Mouse (Mus musculus): Measurements from ENCODE around the gene Nme3. TPM values are rescaled to one million over a fixed set of nuclear protein-coding genes. Genes with fewer than 3 reads are reported as not detected.

Gene Nme3
- polyA plus RNA-seq, 1 experiment from 2014 or later, result 79.8 TPM

- Histone ChIP-seq H3K9ac (peak within 1 kb of the TSS; percentile 75), H3K27me3 (replicated peaks) (no peaks in the 10 kb centered on the region), H3K4me3 (replicated peaks) (peak within 1 kb of the TSS; percentile 84), H3K27ac (peak within 1 kb of the TSS; percentile 85), H3K4me1 (peaks cover 27% of the 10 kb centered on the region), H3K36me3 (peaks cover 48% of the 10 kb centered on the region), H3K9me3 (no peaks in the 10 kb centered on the region), H3K4me2 (peak within 1 kb of the TSS; percentile 86)
- ATAC-seq (ENCODE audit: insufficient read depth, low FRiP score, low read depth), result peak; percentile 28; the same call in 1 of the 2 replicates
- WGBS, result under 1% methylated on average over 62 of the region's 62 CpGs
Observed at GRCm38 (mm10) chr17:24894995-24895547, 1.2 kb upstream of the Nme3 start, which contains the start of the genes Eme2 and Mrps34. TSS of gene Eme2 (minus strand) at chr17:24895087. TSS of gene Mrps34 (plus strand) at chr17:24895116.

DNA sequence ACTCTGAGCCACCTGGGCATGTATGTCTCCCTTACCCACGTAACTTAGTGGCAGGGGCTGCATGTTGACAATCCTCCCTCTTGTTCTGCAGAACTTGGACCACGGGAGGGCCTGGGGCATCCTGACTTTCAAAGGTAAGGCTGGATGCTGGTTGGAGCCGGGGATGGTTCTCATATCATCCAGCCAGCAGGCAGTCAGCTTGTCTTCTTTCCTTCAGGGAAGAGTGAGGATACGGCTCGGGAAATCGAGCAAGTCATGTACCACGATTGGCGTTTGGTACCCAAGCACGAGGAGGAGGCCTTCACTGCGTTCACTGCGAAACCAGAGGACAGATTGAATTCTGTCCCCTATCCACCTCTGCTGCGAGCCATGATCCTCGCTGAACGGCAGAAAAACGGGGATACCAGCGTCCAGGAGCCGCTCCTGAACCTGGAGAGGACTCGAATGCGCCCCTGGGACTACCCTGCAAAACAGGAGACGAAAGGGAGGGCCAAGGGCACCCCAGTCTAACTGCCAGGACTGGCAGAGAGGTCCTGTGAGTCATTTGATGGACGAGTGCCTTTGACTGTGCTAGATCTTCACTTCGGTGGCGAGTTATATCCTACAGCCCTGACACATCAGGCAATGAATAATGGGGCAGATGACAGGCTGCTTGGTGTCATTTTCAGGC, 594 bp upstream of the Nme3 start:
- H3K4me2 ChIP-seq, result peak overlapping the region; percentile 86
- peaks cover 53% of the 10 kb centered on the region for H3K36me3 ChIP-seq
- no peak for ATAC-seq (ENCODE audit: insufficient read depth, low FRiP score, low read depth)
- H3K27me3 ChIP-seq (replicated peaks), result no peaks in the 10 kb centered on the region
- H3K4me1 ChIP-seq, result peaks cover 27% of the 10 kb centered on the region
- peak overlapping the region; percentile 84 for H3K4me3 ChIP-seq (replicated peaks)
- H3K27ac ChIP-seq, result peak overlapping the region; percentile 85
- 11% methylated on average over 23 of the region's 23 CpGs for WGBS
- peak overlapping the region; percentile 75; the same call in 1 of the 2 replicates for H3K9ac ChIP-seq
- no peaks in the 10 kb centered on the region for H3K9me3 ChIP-seq

DNA sequence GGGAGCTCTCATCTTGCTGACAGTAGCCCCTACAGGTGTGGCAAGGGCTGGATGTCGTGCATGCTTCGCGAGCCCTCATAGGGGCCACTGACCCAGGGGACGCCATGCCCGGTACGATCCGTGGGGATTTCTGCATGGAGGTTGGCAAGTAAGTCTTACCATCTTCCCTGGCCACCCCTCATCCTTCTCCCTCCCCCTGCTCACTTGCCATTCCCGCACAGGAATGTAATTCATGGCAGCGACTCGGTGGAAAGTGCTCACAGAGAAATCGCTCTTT, 631 bp downstream of the Nme3 start:
- Histone ChIP-seq H3K9me3 (no peaks in the 10 kb centered on the region), H3K4me1 (peaks cover 27% of the 10 kb centered on the region), H3K27me3 (replicated peaks) (no peaks in the 10 kb centered on the region), H3K36me3 (peaks cover 53% of the 10 kb centered on the region), H3K9ac (peak overlapping the region; percentile 68), H3K4me3 (replicated peaks) (peak overlapping the region; percentile 84), H3K27ac (peak overlapping the region; percentile 85; the same call in 1 of the 2 replicates), H3K4me2 (peak overlapping the region; percentile 86)
- no peak for ATAC-seq (ENCODE audit: insufficient read depth, low FRiP score, low read depth)
- WGBS, result 22% methylated on average over 11 of the region's 11 CpGs

DNA sequence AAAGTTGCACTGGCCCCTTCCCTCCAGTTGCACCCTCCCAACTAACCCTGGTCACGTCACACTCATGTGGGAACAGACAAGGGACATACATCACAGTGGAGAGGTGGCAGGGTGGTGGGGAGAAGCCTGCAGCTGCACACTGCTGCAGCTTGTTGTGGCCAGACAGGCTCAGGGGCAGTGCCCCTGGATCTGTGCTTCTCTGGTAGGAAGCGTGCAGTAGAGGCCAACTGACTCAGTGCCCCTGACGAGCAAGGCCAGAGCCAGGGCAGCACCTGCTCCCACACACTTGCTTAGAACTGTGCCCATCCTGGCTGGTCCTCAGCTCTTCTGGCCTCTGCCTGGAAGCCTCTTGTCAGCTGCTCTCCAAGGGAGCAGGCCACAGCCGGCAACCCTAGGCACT, 1.3 kb downstream of the Nme3 start:
- Histone ChIP-seq H3K9ac (no peak overlapping the region), H3K9me3 (no peaks in the 10 kb centered on the region), H3K27me3 (replicated peaks) (no peaks in the 10 kb centered on the region), H3K4me1 (peaks cover 27% of the 10 kb centered on the region), H3K27ac (no peak overlapping the region), H3K4me3 (replicated peaks) (peak overlapping the region; percentile 84; the same call in 1 of the 2 replicates), H3K4me2 (peak overlapping the region; percentile 86; the same call in 1 of the 2 replicates), H3K36me3 (peaks cover 55% of the 10 kb centered on the region)
- no peak for ATAC-seq (ENCODE audit: insufficient read depth, low FRiP score, low read depth)
- WGBS, result 65% methylated on average over 4 of the region's 4 CpGs

DNA sequence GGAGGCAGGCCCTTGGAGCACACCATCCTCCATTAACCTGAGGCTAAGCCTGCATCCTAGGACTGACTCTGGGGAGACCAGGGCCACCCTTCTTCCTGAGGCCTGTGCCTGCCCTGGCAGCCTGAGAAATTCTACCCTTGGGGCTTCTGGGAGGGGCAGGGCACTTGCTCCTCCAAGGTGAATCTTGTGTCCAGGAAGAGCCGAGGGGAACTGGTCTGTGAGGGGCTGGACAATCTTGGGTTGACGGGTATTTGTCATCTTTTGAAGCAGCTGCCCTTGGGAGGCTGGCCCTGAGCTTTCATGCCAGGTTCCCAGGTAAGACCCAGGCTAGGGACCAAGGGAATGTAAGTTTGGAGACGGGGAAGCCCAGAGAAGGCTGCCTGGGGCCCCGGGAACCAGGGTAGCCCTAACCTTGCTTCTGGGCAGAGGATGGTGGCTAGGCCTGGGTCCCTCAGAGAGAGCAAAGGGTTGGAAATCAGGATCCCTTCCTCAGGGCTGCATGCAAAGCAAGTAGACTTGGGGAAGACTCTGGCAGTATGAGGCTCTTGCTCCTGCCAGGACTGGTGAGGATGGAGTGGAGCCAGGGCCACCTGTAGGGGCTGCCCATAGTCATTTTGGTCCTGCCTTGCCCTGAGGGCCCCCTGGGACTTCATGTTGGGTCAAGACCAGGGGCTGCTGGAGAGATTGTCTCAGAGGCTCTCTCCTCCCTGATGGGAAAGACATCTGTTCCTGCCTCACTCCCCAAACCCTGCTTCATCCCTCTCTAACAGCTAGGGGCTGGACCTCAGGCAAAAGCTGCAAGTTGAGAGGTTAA, 1.9 kb downstream of the Nme3 start:
- no peak overlapping the region for H3K4me2 ChIP-seq
- H3K9ac ChIP-seq, result no peak overlapping the region
- H3K27ac ChIP-seq, result no peak overlapping the region
- ATAC-seq (ENCODE audit: insufficient read depth, low FRiP score, low read depth), result no peak
- peaks cover 55% of the 10 kb centered on the region for H3K36me3 ChIP-seq
- no peaks in the 10 kb centered on the region for H3K9me3 ChIP-seq
- H3K4me3 ChIP-seq (replicated peaks), result no peak overlapping the region
- 78% methylated on average over 4 of the region's 4 CpGs for WGBS
- peaks cover 27% of the 10 kb centered on the region for H3K4me1 ChIP-seq
- no peaks in the 10 kb centered on the region for H3K27me3 ChIP-seq (replicated peaks)

- Histone ChIP-seq H3K36me3 (peaks cover 64% of the 10 kb centered on the region), H3K4me2 (no peak overlapping the region)
- 87% methylated on average over 5 of the region's 5 CpGs for WGBS
Observed at GRCm38 (mm10) chr17:24899153-24899552, 2.9 kb downstream of the Nme3 start.

DNA sequence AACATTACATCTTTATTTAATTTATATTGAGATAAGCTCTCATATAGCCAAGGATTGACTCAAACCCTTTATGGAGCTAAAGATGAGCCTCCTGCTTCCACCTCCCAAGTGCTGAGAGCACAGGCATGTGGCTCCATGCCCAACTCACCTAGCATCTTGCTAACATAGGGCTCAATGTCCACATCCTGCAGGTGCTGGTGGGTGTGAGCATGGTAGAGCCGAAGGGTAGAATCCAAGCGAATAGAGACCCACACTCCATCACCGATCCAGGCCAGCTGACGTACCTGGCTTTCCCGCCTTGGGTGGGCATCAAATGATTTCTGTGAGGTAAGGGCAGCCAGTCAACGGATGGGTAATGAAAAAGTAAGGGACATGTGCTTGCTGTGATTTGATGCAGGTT, 3.7 kb downstream of the Nme3 start:
- no peaks in the 10 kb centered on the region for H3K27me3 ChIP-seq (replicated peaks)
- H3K9me3 ChIP-seq, result no peaks in the 10 kb centered on the region
- no peak overlapping the region for H3K9ac ChIP-seq
- WGBS, result 95% methylated on average over 6 of the region's 6 CpGs
- H3K4me3 ChIP-seq (replicated peaks), result no peak overlapping the region
- H3K4me2 ChIP-seq, result no peak overlapping the region
- no peak for ATAC-seq (ENCODE audit: insufficient read depth, low FRiP score, low read depth)
- H3K4me1 ChIP-seq, result peaks cover 17% of the 10 kb centered on the region
- no peak overlapping the region for H3K27ac ChIP-seq
- peaks cover 73% of the 10 kb centered on the region for H3K36me3 ChIP-seq

More at GRCm38 (mm10) chr17:24899153-24899552, 2.9 kb downstream of the Nme3 start:
- no peak overlapping the region for H3K9ac ChIP-seq
- no peak overlapping the region for H3K27ac ChIP-seq
- no peak overlapping the region for H3K4me3 ChIP-seq (replicated peaks)
- H3K4me1 ChIP-seq, result peaks cover 20% of the 10 kb centered on the region
- H3K9me3 ChIP-seq, result no peaks in the 10 kb centered on the region
- H3K27me3 ChIP-seq (replicated peaks), result no peaks in the 10 kb centered on the region
- no peak for ATAC-seq (ENCODE audit: insufficient read depth, low FRiP score, low read depth)

- Histone ChIP-seq H3K4me1 (0 out of 2 replicates have a peak, but pooled peaks cover 5% of the 10 kb centered on the region), H3K4me3 (replicated peaks) (no peak overlapping the region), H3K9me3 (no peaks in the 10 kb centered on the region), H3K36me3 (peaks cover 93% of the 10 kb centered on the region), H3K27me3 (replicated peaks) (no peaks in the 10 kb centered on the region), H3K27ac (no peak overlapping the region), H3K9ac (no peak overlapping the region), H3K4me2 (no peak overlapping the region)
- no peak for ATAC-seq (ENCODE audit: insufficient read depth, low FRiP score, low read depth)
- WGBS, result 85% methylated on average over 5 of the region's 5 CpGs
Observed at GRCm38 (mm10) chr17:24902124-24902523, 5.8 kb downstream of the Nme3 start.

DNA sequence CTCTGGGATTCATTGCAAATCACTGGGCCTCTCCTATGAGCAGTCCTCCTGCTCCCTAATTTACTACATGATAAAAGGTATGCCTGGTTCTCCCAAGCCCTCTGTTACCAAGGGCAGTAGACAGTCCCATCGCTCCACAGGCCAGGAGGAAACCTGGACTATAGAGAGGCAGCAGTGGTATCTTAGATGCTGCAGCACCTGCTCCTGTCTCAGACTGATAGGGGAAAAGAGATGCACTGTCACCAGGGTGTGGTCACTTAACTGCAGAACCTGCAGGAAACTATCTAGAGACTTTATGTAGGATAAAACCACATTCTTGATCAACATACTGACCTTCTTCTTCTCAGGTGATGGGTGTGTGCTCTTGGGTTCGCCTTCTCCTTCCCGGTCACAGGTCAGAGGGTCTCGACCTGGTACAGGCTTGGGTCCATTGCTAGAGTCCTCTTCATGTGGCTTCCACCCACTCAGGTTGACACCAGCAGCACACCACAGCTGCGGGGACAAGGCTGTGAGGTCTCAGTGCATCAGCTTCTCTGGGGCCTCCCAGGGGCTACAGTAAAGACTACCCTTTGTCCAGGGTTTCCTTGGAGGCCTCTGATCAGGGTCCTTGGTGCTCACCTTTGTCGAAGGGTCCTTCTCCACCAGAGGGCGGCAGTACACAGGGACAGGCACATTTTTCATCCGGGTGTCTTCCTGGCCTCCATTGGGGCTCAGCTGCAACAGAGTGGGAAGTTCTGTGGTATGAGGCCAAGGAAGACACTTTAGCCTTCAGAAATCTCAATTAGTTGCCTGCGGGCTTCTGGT, 6.6 kb downstream of the Nme3 start:
- WGBS, result 68% methylated on average over 9 of the region's 9 CpGs
- Histone ChIP-seq H3K4me2 (no peak overlapping the region), H3K4me3 (replicated peaks) (no peak overlapping the region), H3K36me3 (peaks cover 96% of the 10 kb centered on the region), H3K9ac (no peak overlapping the region), H3K27me3 (replicated peaks) (no peaks in the 10 kb centered on the region), H3K4me1 (0 out of 2 replicates have a peak, but pooled peaks cover under 1% of the 10 kb centered on the region), H3K27ac (no peak overlapping the region), H3K9me3 (no peaks in the 10 kb centered on the region)
- peak; percentile 88; the same call in 1 of the 2 replicates for ATAC-seq (ENCODE audit: insufficient read depth, low FRiP score, low read depth)

GRCm38 (mm10) chr17:24903767-24904166, 7.5 kb downstream of the Nme3 start:
- H3K27me3 ChIP-seq (replicated peaks), result no peaks in the 10 kb centered on the region
- no peak overlapping the region for H3K27ac ChIP-seq
- H3K4me2 ChIP-seq, result no peak overlapping the region
- no peaks in the 10 kb centered on the region for H3K4me1 ChIP-seq
- H3K9ac ChIP-seq, result no peak overlapping the region
- 88% methylated on average over 9 of the region's 9 CpGs for WGBS
- H3K9me3 ChIP-seq, result no peaks in the 10 kb centered on the region
- H3K36me3 ChIP-seq, result peaks cover 95% of the 10 kb centered on the region
- ATAC-seq (ENCODE audit: insufficient read depth, low FRiP score, low read depth), result no peak
- no peak overlapping the region for H3K4me3 ChIP-seq (replicated peaks)

DNA sequence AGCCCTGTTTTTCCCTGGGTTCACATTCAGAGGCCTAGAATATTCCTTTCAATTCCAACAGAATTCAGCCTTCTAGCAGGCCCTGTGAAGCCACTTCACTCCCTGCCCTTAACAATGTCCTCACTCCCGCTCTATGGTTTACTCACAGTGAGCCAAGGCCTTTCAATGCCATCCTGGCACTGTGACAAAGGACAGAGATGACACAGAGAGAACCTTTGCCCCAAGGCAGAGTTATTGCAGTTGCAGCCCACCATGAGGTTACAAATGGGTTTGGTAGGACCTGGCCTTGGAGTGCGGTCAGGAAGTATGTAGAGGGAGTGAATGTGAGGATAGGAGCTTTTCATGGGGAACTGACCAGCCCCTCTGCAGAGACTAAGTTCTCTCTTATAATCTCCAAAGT, 11.3 kb downstream of the Nme3 start:
- H3K9ac ChIP-seq, result no peak overlapping the region
- no peaks in the 10 kb centered on the region for H3K27me3 ChIP-seq (replicated peaks)
- ATAC-seq (ENCODE audit: insufficient read depth, low FRiP score, low read depth), result no peak
- H3K4me3 ChIP-seq (replicated peaks), result no peak overlapping the region
- 93% methylated on average over 2 of the region's 2 CpGs for WGBS
- H3K9me3 ChIP-seq, result no peaks in the 10 kb centered on the region
- no peak overlapping the region for H3K4me2 ChIP-seq
- peaks cover 82% of the 10 kb centered on the region for H3K36me3 ChIP-seq
- no peaks in the 10 kb centered on the region for H3K4me1 ChIP-seq
- no peak overlapping the region for H3K27ac ChIP-seq
